Mouse (Mus musculus): ENCODE results near the gene Mtx1. TPM values are rescaled to one million over a fixed set of nuclear protein-coding genes. Genes with fewer than 3 reads are reported as not detected.
A peak's percentile ranks its signal among the peaks of the same experiment; 100 is the strongest.

Mtx1 gene
- polyA plus RNA-seq, 1 experiment from 2014 or later: 208 TPM

DNA sequence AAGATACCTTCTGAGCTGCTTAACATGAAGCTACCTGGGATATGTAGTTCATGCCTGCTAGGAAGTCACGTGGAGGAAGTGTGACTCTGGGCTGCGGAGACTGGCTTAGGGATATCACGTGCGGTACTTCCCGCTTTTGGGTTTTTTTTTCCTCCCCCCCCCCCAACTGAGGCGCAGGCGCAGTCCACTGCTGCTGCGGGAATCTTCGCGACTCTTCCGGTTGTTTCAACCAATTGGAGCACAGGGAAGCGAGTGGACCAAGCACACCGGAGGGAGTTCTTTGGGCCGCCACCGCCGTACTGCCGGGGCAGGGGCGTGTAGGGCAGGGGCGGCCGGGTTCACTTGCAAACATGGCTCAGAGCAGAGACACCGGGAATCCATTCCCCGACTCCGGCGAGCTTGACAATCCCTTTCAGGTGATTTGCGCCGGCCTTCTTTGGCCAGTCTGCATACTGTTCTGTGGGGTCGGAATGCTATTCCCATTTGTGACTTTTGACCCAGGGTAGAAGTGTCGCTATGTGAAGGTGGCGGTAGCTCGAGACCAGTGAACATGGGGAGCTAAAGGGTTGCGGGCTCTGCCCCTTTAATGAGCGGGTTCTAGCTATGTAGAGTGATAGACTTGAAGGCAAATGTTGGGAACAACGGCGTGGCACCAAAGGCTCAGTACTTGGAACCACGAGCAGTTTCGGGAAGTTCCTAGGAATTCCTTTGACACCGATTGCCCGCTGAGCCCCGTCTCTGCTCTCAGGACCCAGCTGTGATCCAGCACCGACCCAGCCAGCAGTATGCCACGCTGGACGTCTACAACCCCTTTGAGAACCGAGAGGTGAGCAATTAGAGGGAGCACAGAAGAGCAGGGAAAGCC lies 49.4 kb downstream of the Mtx1 start, which contains the start of gene Scamp3:
TSS of gene Scamp3 (plus strand) at position 232 of the 865 bp plus-strand sequence.
- H3K4me2 ChIP-seq (ENCODE audit: low read depth, low read length): peak within 1 kb of the TSS; percentile 70
- H3K4me1 ChIP-seq (ENCODE audit: control insufficient read depth, insufficient read depth, low read length): peaks cover 3% of the 10 kb centered on the region; the same call in 1 of the 2 replicates
- peak within 1 kb of the TSS; percentile 80 for H3K4me3 ChIP-seq (ENCODE audit: low read depth, low read length)
- H3K9me3 ChIP-seq (replicated peaks; ENCODE audit: control insufficient read depth, low read length): no peaks in the 10 kb centered on the region
- DNase-seq (ENCODE audit: low spot score): peak; percentile 96
- under 1% methylated on average over 43 of the region's 43 CpGs for WGBS
- no peaks in the 10 kb centered on the region for H3K27me3 ChIP-seq (ENCODE audit: control insufficient read depth, insufficient read depth, low read length)
- H3K36me3 ChIP-seq (replicated peaks; ENCODE audit: control insufficient read depth, insufficient read depth, low read depth, low read length): peaks cover 26% of the 10 kb centered on the region
- peak within 1 kb of the TSS; percentile 7; the same call in 1 of the 2 replicates for H3K27ac ChIP-seq (replicated peaks; ENCODE audit: low read depth, low read length)
- ATAC-seq (replicated peaks; ENCODE audit: insufficient number of reproducible peaks, low FRiP score, low TSS enrichment, low read depth): peak; percentile 92
- H3K9ac ChIP-seq (replicated peaks; ENCODE audit: low read length): peak within 1 kb of the TSS; percentile 80

DNA sequence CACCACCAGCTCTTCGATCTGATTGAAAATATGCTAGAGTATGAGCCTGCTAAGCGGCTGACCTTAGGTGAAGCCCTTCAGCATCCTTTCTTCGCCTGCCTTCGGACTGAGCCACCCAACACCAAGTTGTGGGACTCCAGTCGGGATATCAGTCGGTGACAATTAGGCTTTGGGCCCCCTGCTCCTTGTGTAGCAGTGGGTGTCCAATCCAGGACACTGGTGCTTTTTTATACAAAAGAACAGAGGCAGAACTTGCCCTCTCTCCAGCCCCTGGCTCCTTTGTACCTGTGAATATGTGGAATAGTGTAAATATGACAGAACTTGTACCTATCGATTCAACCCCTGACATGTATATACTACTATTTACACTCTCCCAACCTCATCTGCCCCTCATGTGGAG lies 50.5 kb downstream of the Mtx1 start:
- H3K36me3 ChIP-seq (replicated peaks; ENCODE audit: control insufficient read depth, insufficient read depth, low read depth, low read length): peaks cover 22% of the 10 kb centered on the region
- H3K9ac ChIP-seq (replicated peaks; ENCODE audit: low read length): no peak overlapping the region
- H3K27me3 ChIP-seq (ENCODE audit: control insufficient read depth, insufficient read depth, low read length): no peaks in the 10 kb centered on the region
- no peak overlapping the region for H3K27ac ChIP-seq (replicated peaks; ENCODE audit: low read depth, low read length)
- no peaks in the 10 kb centered on the region for H3K9me3 ChIP-seq (replicated peaks; ENCODE audit: control insufficient read depth, low read length)
- H3K4me3 ChIP-seq (ENCODE audit: low read depth, low read length): no peak overlapping the region
- DNase-seq (ENCODE audit: low spot score) (no peak), ATAC-seq (replicated peaks; ENCODE audit: insufficient number of reproducible peaks, low FRiP score, low TSS enrichment, low read depth) (no peak)
- no peak overlapping the region for H3K4me2 ChIP-seq (ENCODE audit: low read depth, low read length)
- peaks cover 3% of the 10 kb centered on the region; the same call in 1 of the 2 replicates for H3K4me1 ChIP-seq (ENCODE audit: control insufficient read depth, insufficient read depth, low read length)
- WGBS: 87% methylated on average over 7 of the region's 7 CpGs

DNA sequence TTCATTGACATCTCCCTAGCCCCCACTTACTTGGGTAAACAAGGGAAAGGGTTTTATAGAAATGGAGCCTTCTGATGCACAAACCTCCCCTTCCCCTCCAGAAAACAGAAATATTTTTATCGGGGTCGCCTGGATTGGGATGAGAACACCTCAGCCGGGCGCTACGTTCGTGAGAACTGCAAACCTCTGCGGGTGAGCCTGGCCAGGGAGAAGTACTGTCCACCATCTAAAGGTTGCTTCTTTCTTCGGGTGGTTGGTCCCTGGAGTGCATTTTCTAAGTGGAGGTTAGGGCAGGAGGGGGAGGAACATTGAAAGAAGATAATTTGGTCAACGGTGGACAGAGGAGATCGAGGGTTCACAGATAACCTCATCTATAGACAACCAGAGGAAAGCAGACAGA lies 51.3 kb downstream of the Mtx1 start:
- H3K9ac ChIP-seq (replicated peaks; ENCODE audit: low read length): no peak overlapping the region
- no peaks in the 10 kb centered on the region for H3K9me3 ChIP-seq (replicated peaks; ENCODE audit: control insufficient read depth, low read length)
- no peak overlapping the region for H3K4me3 ChIP-seq (ENCODE audit: low read depth, low read length)
- no peak overlapping the region for H3K27ac ChIP-seq (replicated peaks; ENCODE audit: low read depth, low read length)
- WGBS: 94% methylated on average over 10 of the region's 10 CpGs
- H3K36me3 ChIP-seq (replicated peaks; ENCODE audit: control insufficient read depth, insufficient read depth, low read depth, low read length): peaks cover 23% of the 10 kb centered on the region
- ATAC-seq (replicated peaks; ENCODE audit: insufficient number of reproducible peaks, low FRiP score, low TSS enrichment, low read depth) (no peak), DNase-seq (ENCODE audit: low spot score) (no peak)
- H3K4me1 ChIP-seq (ENCODE audit: control insufficient read depth, insufficient read depth, low read length): peaks cover 3% of the 10 kb centered on the region; the same call in 1 of the 2 replicates
- no peaks in the 10 kb centered on the region for H3K27me3 ChIP-seq (ENCODE audit: control insufficient read depth, insufficient read depth, low read length)
- H3K4me2 ChIP-seq (ENCODE audit: low read depth, low read length): no peak overlapping the region

DNA sequence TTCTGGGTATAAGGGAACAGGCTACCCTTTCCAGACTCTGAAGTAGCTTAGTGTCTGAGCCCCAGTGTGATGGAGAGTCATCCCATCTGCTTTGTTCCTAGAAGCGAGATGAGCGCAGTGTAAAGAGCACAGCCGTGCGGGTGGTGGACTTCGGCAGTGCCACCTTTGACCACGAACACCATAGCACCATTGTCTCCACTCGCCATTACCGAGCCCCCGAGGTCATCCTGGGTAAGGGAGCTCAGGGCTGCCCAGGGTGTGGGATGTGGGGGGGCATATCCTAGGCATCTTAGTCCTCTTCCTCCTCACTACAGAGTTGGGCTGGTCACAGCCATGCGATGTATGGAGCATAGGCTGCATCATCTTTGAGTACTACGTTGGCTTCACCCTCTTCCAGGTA lies 52.0 kb downstream of the Mtx1 start:
- Histone ChIP-seq H3K27me3 (ENCODE audit: control insufficient read depth, insufficient read depth, low read length) (no peaks in the 10 kb centered on the region), H3K27ac (replicated peaks; ENCODE audit: low read depth, low read length) (no peak overlapping the region), H3K4me3 (ENCODE audit: low read depth, low read length) (no peak overlapping the region), H3K9ac (replicated peaks; ENCODE audit: low read length) (no peak overlapping the region), H3K9me3 (replicated peaks; ENCODE audit: control insufficient read depth, low read length) (no peaks in the 10 kb centered on the region), H3K4me2 (ENCODE audit: low read depth, low read length) (no peak overlapping the region), H3K4me1 (ENCODE audit: control insufficient read depth, insufficient read depth, low read length) (peaks cover 3% of the 10 kb centered on the region; the same call in 1 of the 2 replicates), H3K36me3 (replicated peaks; ENCODE audit: control insufficient read depth, insufficient read depth, low read depth, low read length) (peaks cover 27% of the 10 kb centered on the region)
- DNase-seq (ENCODE audit: low spot score): no peak
- 89% methylated on average over 11 of the region's 11 CpGs for WGBS
- no peak for ATAC-seq (replicated peaks; ENCODE audit: insufficient number of reproducible peaks, low FRiP score, low TSS enrichment, low read depth)

DNA sequence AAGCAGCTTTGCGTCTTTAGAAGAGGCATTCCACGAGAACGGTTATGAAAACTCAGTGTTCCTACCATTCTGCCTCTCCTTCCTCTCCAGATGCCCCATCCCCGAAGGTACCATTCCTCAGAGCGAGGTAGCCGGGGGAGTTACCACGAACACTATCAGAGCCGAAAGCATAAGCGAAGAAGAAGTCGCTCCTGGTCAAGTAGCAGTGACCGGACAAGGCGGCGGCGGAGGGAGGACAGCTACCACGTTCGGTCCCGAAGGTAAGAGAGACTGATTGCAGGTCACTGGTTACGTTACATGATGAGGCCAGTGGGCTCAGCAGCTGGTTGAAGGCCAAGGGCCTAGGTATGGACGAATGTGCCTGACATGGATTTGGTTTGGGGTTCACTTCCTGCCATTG lies 59.9 kb downstream of the Mtx1 start:
- DNase-seq (ENCODE audit: low spot score) (no peak), ATAC-seq (replicated peaks; ENCODE audit: insufficient number of reproducible peaks, low FRiP score, low TSS enrichment, low read depth) (no peak)
- no peaks in the 10 kb centered on the region for H3K9me3 ChIP-seq (replicated peaks; ENCODE audit: control insufficient read depth, low read length)
- H3K4me2 ChIP-seq (ENCODE audit: low read depth, low read length): no peak overlapping the region
- no peaks in the 10 kb centered on the region; the same call in 1 of the 2 replicates for H3K27me3 ChIP-seq (ENCODE audit: control insufficient read depth, insufficient read depth, low read length)
- H3K4me1 ChIP-seq (ENCODE audit: control insufficient read depth, insufficient read depth, low read length): peaks cover 2% of the 10 kb centered on the region; the same call in 1 of the 2 replicates
- no peak overlapping the region for H3K9ac ChIP-seq (replicated peaks; ENCODE audit: low read length)
- peaks cover 22% of the 10 kb centered on the region for H3K36me3 ChIP-seq (replicated peaks; ENCODE audit: control insufficient read depth, insufficient read depth, low read depth, low read length)
- H3K4me3 ChIP-seq (ENCODE audit: low read depth, low read length): no peak overlapping the region
- no peak overlapping the region for H3K27ac ChIP-seq (replicated peaks; ENCODE audit: low read depth, low read length)
- WGBS: 94% methylated on average over 19 of the region's 19 CpGs

DNA sequence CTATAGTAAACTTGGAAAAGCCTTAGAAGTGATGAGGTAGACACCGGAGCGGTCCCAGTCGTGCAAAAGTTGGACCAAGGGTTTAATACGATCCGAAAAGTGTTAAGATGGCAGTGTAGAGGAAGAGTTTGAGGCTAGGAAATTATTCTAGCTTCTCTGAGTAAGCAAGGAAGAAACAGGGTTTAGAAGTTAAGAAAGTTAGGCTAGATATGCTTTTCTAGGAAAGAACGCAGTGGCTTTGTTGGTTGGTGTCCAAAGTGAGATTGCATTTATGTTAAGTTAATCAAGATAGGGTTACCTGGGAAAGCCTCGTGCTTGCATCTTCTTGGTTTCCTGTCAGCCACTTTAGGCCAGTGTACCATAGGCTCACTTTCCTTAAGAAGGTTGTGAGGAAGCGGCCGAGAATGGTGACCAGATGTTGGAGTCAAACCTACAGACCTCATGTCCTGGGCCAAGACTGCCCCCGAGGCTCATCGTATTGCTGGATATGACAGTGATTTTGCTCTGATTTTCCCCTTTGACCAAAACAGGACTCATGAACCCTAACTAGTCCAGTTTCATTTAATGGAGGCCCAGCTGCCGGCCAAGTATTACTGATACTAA lies 61.5 kb downstream of the Mtx1 start:
- H3K9me3 ChIP-seq (replicated peaks; ENCODE audit: control insufficient read depth, low read length): no peaks in the 10 kb centered on the region
- peak overlapping the region; percentile 90 for H3K27ac ChIP-seq (replicated peaks; ENCODE audit: low read depth, low read length)
- peak overlapping the region; percentile 93 for H3K9ac ChIP-seq (replicated peaks; ENCODE audit: low read length)
- peaks cover 2% of the 10 kb centered on the region; the same call in 1 of the 2 replicates for H3K4me1 ChIP-seq (ENCODE audit: control insufficient read depth, insufficient read depth, low read length)
- H3K27me3 ChIP-seq (ENCODE audit: control insufficient read depth, insufficient read depth, low read length): no peaks in the 10 kb centered on the region; the same call in 1 of the 2 replicates
- no peak; the same call in 1 of the 2 replicates for ATAC-seq (replicated peaks; ENCODE audit: insufficient number of reproducible peaks, low FRiP score, low TSS enrichment, low read depth)
- 15% methylated on average over 12 of the region's 12 CpGs for WGBS
- DNase-seq (ENCODE audit: low spot score): no peak
- peak overlapping the region; percentile 63 for H3K4me2 ChIP-seq (ENCODE audit: low read depth, low read length)
- H3K4me3 ChIP-seq (ENCODE audit: low read depth, low read length): peak overlapping the region; percentile 78
- H3K36me3 ChIP-seq (replicated peaks; ENCODE audit: control insufficient read depth, insufficient read depth, low read depth, low read length): peaks cover 19% of the 10 kb centered on the region

DNA sequence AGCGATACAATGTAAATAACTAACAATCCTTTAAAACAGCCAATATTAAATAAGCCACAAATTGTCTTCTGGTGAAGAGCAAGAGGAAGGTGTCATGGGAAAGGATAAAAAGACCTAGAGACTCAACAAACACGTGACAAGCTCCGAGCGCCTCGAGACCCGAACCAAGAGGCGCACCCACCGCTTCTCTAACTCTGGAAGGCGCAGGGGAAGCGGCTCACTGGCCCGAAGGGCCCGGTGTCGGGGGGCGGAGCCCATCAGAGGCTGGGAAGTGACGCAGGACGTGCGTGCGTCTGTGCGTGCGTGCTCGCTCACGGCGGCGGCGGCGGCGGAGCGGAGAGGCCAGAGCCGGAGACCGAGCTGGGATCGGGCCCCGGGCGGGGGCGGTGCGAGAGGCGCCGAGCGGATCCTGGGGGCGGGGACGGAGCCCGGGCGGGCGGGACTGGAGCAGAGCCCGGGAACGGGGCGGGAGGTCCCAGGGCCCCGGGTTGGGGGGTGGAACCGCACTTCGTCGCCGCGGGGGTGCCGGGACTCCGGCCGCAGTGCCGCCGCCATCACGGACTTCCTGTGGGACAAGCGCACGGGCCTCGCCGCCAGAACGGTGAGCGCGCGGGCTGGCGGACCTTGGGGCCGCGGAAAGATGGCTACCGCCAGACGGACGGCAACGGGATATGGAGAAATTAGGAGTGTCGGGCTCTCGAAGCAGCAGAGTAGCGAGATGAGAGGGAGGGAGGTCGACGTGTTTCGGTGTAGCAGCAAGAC lies 62.2 kb downstream of the Mtx1 start, which contains the start of gene Clk2:
TSS of gene Clk2 (plus strand) at position 290 of the 762 bp plus-strand sequence.
- Histone ChIP-seq H3K36me3 (replicated peaks; ENCODE audit: control insufficient read depth, insufficient read depth, low read depth, low read length) (peaks cover 14% of the 10 kb centered on the region), H3K9ac (replicated peaks; ENCODE audit: low read length) (peak within 1 kb of the TSS; percentile 93), H3K4me1 (ENCODE audit: control insufficient read depth, insufficient read depth, low read length) (peaks cover 2% of the 10 kb centered on the region; the same call in 1 of the 2 replicates), H3K4me3 (ENCODE audit: low read depth, low read length) (peak within 1 kb of the TSS; percentile 78), H3K4me2 (ENCODE audit: low read depth, low read length) (peak within 1 kb of the TSS; percentile 63), H3K27ac (replicated peaks; ENCODE audit: low read depth, low read length) (peak within 1 kb of the TSS; percentile 90), H3K27me3 (ENCODE audit: control insufficient read depth, insufficient read depth, low read length) (no peaks in the 10 kb centered on the region; the same call in 1 of the 2 replicates), H3K9me3 (replicated peaks; ENCODE audit: control insufficient read depth, low read length) (no peaks in the 10 kb centered on the region)
- WGBS: under 1% methylated on average over 67 of the region's 79 CpGs
- peak; percentile 96 for DNase-seq (ENCODE audit: low spot score)
- peak; percentile 96 for ATAC-seq (replicated peaks; ENCODE audit: insufficient number of reproducible peaks, low FRiP score, low TSS enrichment, low read depth)
